Mouse (Mus musculus): Measurements from ENCODE around the gene Strn.
"Not testable (repeated sequence)": the region's sequence is repeated elsewhere in the genome, so short reads cannot be mapped to it uniquely, and the experiment has no call there.

Strn gene

DNA sequence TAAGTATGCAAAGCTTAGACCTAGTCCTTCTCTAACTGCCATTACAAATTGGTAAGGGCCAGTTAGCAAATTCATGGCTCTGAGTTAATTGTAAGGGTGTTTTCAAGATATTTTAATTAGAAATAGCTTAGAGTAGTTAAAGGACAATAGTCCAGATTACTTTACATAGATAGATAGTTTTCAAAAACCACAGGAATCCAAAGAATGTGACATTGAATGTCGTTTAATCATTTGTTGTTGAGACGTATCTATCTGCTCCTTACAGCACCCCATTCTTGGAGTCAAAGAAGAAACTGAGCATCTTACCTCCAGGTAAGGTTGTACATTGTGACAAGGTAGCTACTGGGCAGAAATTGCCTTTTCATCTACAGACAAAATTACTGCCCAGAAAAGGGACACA is 26.7 kb downstream of the Strn start:
- no peak for DNase-seq (ENCODE audit: low read depth, low spot score)

GRCm38 (mm10) chr17:78708422-78708821 is 28.6 kb downstream of the Strn start:
- no peak for DNase-seq (ENCODE audit: low read depth, low spot score)

GRCm38 (mm10) chr17:78702988-78703387 is 34.0 kb downstream of the Strn start:
- no peak for DNase-seq (ENCODE audit: low read depth, low spot score)

- DNase-seq (ENCODE audit: low read depth, low spot score) = no peak
Observed at GRCm38 (mm10) chr17:78698965-78699364, 38.0 kb downstream of the Strn start.

DNA sequence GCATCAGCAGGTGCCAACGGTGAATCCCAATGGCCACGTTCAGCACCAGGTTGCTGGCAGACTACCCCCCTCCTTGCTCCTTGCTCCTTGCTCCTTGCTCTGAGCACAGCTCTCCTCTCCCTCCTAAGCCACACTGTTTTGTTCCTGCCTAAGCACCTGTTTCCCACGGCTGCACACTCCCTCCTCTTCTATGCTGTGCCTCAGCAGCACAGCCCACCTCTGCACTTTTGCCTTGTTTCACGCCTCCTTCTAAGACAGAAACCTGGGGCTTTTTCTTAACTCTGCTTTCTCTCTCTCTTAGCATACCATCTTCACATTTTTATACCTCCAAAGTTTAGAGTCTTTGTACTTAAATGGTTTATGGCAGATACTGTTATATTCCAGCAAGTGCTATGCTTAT is 39.5 kb downstream of the Strn start:
- no peak for DNase-seq (ENCODE audit: low read depth, low spot score)

GRCm38 (mm10) chr17:78696922-78697321 is 40.1 kb downstream of the Strn start:
- no peak for DNase-seq (ENCODE audit: low read depth, low spot score)

DNA sequence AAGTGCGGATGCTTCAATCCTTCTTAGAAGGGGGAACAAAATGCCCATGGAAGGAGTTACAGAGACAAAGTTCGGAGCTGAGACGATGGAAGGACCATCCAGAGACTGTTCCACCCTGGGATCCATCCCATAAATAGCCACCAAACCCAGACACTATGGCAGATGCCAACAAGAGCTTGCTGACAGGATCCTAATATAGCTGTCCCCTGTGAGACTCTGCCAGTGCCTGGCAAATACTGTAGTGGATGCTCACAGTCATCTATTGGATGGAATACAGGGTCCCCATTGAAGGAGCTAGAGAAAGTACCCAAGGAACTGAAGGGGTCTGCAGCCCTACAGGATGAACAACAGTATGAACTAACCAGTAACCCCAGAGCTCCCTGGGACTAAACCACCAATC is 47.8 kb downstream of the Strn start:
- DNase-seq (ENCODE audit: low read depth, low spot score) = not testable (repeated sequence)

DNA sequence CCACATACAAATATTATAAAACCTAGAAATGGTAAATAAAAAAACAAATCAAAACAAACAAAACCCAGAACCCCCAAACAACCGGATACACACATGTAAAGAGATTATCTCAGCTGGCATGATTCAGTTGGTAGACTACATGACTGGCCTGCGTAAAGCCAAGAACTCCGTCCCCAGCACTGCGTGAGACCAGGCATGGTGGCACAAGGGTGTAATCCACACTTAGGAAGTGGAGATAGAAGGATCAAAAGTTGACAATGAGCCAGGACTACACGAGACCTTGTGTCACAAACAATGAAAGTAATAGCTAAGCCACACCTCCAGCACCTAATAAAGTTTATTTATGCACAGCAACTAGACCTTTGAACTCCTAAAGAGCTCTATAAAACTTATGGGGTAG is 49.0 kb downstream of the Strn start:
- no peak for DNase-seq (ENCODE audit: low read depth, low spot score)

- no peak for DNase-seq (ENCODE audit: low read depth, low spot score)
Observed at GRCm38 (mm10) chr17:78685004-78685403, 52.0 kb downstream of the Strn start.

DNA sequence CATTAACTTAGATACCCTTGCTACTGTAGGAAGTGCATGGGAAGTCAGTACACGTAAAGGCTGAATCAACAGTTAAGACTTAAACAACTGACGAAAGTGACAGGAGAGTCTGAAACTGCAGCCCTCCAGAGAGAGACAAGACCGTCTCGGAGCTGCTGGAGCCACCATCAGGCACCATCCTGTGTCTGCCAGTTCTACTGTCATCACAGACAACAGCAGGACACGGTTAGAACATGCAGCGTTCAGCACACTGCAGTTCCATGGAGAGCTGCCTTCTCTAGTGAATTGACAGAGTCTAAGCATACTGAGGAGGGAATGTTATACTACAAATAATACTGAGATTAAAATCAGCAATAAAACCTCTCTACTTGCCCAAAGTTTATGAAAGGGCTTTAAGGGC is 54.6 kb downstream of the Strn start:
- DNase-seq (ENCODE audit: low read depth, low spot score) = no peak

DNA sequence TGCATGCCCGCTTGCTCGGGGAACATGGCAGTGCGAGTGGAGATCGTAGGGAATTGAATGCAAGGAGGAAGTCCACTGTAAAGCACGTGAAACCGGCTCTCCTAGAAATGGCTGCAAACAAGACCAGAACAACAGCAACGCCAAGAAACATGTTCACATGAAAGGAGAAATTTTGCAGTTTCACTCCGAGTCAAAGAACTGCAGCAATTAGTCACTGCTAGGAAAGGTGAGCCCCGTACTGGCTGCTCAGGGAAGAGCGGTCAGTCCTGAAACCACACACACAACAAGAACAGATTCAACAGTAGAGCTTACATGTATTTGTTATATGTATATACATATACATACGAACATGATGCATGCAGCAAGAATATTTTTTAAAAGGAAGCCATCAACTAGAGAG is 57.5 kb downstream of the Strn start:
- DNase-seq (ENCODE audit: low read depth, low spot score) = no peak

GRCm38 (mm10) chr17:78676813-78677212 is 60.2 kb downstream of the Strn start:
- no peak for DNase-seq (ENCODE audit: low read depth, low spot score)

DNA sequence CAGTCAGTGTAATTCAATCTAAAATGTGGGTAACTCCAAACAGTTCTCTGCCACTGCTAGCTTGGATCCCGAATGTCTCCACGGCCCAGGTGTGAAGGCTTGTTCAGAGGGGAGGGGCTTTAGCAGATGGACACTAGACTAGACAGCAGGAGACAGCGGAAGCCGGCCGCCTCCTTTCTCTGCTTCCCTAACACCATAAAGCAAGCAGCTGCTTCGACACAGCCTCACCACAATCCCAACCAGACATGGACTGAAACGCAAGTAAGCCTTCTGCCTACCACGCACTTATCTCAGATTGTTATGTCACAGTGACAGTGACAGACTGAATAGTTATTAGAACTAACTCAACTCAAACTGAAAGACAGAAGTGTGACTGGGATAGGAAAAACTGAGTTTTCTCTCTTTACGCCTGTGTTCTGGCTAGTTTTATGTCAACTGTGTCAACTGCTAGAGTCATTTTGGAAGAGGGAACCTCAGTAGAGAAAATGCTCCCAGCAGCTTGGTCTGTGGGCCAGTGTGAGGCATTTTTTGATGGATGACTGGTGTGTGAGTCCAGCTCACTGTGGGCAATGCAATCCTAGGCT is 71.9 kb downstream of the Strn start:
- DNase-seq (ENCODE audit: low read depth, low spot score) = no peak

DNA sequence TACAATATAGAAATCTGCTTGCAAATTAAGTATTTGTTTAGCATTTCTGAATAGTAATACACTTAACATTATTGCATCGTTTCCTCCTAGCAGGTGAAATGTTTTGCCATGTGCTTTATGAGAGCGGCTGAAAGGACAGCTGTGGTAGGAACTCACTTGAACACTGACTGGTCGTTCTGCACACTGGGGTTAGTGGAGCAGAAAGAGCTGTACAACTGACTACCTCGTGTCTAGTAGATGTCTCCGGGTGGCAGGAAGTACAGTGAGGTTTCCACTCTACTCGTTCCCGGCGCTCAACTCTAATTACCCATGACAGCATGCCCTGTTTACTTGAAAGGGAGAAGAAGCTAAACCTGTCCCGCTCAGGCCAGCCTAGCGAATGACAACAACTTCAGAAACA is 82.2 kb downstream of the Strn start:
- DNase-seq (ENCODE audit: low read depth, low spot score) = no peak

DNA sequence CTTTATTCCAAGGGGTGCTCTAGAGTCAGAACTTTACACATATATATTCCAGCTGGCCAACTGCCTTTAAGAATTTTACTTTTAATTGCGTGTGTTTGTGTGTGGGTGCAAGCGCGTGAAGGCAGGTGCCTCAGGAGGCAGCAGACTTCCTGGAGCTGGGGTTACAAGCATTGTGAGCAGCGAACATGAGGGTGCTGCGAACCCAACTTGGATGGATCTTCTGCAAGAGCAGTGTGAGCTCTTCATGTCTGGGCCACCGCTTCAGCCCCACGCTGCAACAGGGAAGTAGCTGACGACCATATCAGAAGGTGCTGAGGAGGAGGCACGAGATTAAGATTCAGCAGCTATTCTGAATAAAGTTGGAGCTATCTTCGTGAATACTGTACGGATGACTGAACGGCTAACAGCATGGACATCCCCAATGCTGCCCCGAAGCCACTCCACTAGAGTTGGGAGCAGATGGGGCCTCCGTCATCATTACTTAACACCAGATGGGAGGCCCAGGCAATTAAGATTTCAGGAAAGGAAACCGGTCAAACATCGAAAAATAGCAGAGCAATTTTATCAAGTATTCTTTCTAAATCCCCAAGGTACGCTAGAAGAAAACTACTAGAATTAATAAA is 93.0 kb downstream of the Strn start:
- DNase-seq (ENCODE audit: low read depth, low spot score) = no peak

DNA sequence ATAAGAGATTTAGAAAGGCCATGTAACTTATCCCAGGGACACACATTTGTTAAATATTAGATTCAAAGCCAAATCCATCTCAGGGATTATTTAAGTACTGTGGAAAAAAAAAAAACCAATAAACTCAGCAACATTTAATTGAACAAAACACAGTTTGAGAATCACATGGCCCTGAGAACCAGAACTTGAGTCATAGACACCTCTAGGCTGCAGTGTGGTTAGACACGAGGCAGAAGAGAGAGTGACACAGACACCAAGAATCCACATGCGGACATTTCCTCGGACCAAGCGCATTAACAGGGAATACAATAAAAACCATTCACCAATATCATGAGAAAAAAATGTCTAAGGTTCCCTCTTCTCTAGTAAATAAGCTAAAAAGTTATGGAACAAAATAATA is 94.7 kb downstream of the Strn start:
- no peak for DNase-seq (ENCODE audit: low read depth, low spot score)

- DNase-seq (ENCODE audit: low read depth, low spot score) = no peak
Observed at GRCm38 (mm10) chr17:78640387-78640786, 96.6 kb downstream of the Strn start.

- no peak for DNase-seq (ENCODE audit: low read depth, low spot score)
Observed at GRCm38 (mm10) chr17:78639099-78639498, 97.9 kb downstream of the Strn start.

GRCm38 (mm10) chr17:78637140-78637539 is 99.9 kb downstream of the Strn start:
- no peak for DNase-seq (ENCODE audit: low read depth, low spot score)

- no peak for DNase-seq (ENCODE audit: low read depth, low spot score)
Observed at GRCm38 (mm10) chr17:78635616-78636015, 101.4 kb downstream of the Strn start.

DNA sequence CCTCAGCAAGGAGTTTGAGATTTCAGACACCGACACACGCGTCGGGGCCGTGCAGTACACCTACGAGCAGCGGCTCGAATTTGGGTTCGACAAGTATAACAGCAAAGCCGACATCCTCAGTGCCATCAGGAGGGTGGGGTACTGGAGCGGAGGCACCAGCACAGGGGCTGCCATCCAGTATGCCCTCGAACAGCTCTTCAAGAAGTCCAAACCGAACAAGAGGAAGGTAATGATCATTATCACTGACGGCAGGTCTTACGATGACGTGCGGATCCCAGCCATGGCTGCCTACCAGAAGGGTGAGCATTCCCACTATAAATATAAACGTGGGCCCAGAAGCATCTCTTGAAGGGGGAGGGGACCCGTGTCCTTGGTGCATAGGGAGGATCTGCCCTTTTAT is 112.1 kb downstream of the Strn start:
- no peak for DNase-seq (ENCODE audit: low read depth, low spot score)

GRCm38 (mm10) chr17:78621863-78622262 is 115.1 kb downstream of the Strn start:
- DNase-seq (ENCODE audit: low read depth, low spot score) = no peak

- no peak for DNase-seq (ENCODE audit: low read depth, low spot score)
Observed at GRCm38 (mm10) chr17:78620740-78621139, 116.3 kb downstream of the Strn start.

- DNase-seq (ENCODE audit: low read depth, low spot score) = no peak
Observed at GRCm38 (mm10) chr17:78619981-78620380, 117.0 kb downstream of the Strn start.

Measured in forelimb bud, embryonic 11.5 days (tissue).